Mouse (Mus musculus) stomach, embryonic 15.5 days (tissue): ENCODE measurements at regions not wholly inside any gene's neighbourhood (a gene's known extent, or its start where the extent isn't known, plus 50 kb on each side); places are given as distances from the start of the nearest gene placed in this dataset.

Experiments used
- ATAC-seq: fragments of 200-750 bp; cut with Nextera tagmentation; 2 replicates; pipeline ENCODE4 v1.8.0; 2017; ENCODE audit warnings: low read depth, moderate number of reproducible peaks, moderate TSS enrichment; ENCODE audit not compliant: insufficient read depth, low FRiP score
- H3K27ac ChIP-seq: fragments of 300-500 bp; sonication (generic); 2 replicates; pipeline ENCODE4 v1.5.1; 2015; ENCODE audit warnings: mild to moderate bottlenecking, inconsistent platforms
- H3K27me3 ChIP-seq: fragments of 300-500 bp; sonication (generic); replicated peaks from 2 replicates; pipeline ENCODE4 v1.6.1; 2015; ENCODE audit warnings: inconsistent platforms
- H3K36me3 ChIP-seq: fragments of 300-500 bp; sonication (generic); 2 replicates; pipeline ENCODE4 v1.6.1; 2015; ENCODE audit warnings: inconsistent platforms
- H3K4me1 ChIP-seq: fragments of 300-500 bp; sonication (generic); 2 replicates; pipeline ENCODE4 v1.6.1; 2015; ENCODE audit warnings: inconsistent platforms
- H3K4me2 ChIP-seq: fragments of 300-500 bp; sonication (generic); 2 replicates; pipeline ENCODE4 v1.6.1; 2015; ENCODE audit warnings: mild to moderate bottlenecking, inconsistent platforms
- H3K4me3 ChIP-seq: fragments of 300-500 bp; sonication (generic); replicated peaks from 2 replicates; pipeline ENCODE4 v1.5.1; 2015; ENCODE audit warnings: inconsistent platforms
- H3K9ac ChIP-seq: fragments of 300-500 bp; sonication (generic); 2 replicates; pipeline ENCODE4 v1.6.1; 2015; ENCODE audit warnings: inconsistent platforms
- H3K9me3 ChIP-seq: fragments of 300-500 bp; sonication (generic); 2 replicates; pipeline ENCODE4 v1.6.1; 2016; ENCODE audit warnings: inconsistent platforms
- WGBS: fragments of 180-500 bp; shearing (Covaris S2); methylation state at CpG from one replicate; pipeline ENCODE4 v1.1.7; 2015; 5-methylcytosine and 5-hydroxymethylcytosine counted together

- Histone ChIP-seq H3K4me2 (no peak overlapping the region), H3K27me3 (0 out of 2 replicates have a peak, but pooled peaks cover 3% of the 10 kb centered on the region), H3K9ac (no peak overlapping the region), H3K4me1 (0 out of 2 replicates have a peak, but pooled peaks cover 3% of the 10 kb centered on the region), H3K36me3 (no peaks in the 10 kb centered on the region), H3K9me3 (no peaks in the 10 kb centered on the region), H3K4me3 (no peak overlapping the region), H3K27ac (no peak overlapping the region)
- no peak for ATAC-seq
- 64% methylated on average over 8 of the region's 8 CpGs for WGBS
Measured at GRCm38 (mm10) chr5:75518213-75518612, 56.5 kb upstream of the Kit start.

- 0 out of 2 replicates have a peak, but pooled peaks cover 3% of the 10 kb centered on the region for H3K27me3 ChIP-seq
- ATAC-seq: no peak
- no peak overlapping the region for H3K9ac ChIP-seq
- H3K9me3 ChIP-seq: no peaks in the 10 kb centered on the region
- H3K4me2 ChIP-seq: no peak overlapping the region
- no peak overlapping the region for H3K4me3 ChIP-seq
- H3K27ac ChIP-seq: no peak overlapping the region
- no peaks in the 10 kb centered on the region for H3K4me1 ChIP-seq
- WGBS: 89% methylated on average over 4 of the region's 4 CpGs
- no peaks in the 10 kb centered on the region for H3K36me3 ChIP-seq
Measured at GRCm38 (mm10) chr5:75523041-75523678, 51.6 kb upstream of the Kit start.
